Mouse (Mus musculus): Measurements from ENCODE around the gene Smcr8.
"Not testable (repeated sequence)": the region's sequence is repeated elsewhere in the genome, so short reads cannot be mapped to it uniquely, and the experiment has no call there.

Smcr8 gene

GRCm38 (mm10) chr11:60779673-60780189, 2.4 kb downstream of the Smcr8 start:
- no peak for DNase-seq (ENCODE audit: low read depth, low spot score)

- DNase-seq (ENCODE audit: low read depth, low spot score), result no peak
Observed at GRCm38 (mm10) chr11:60784179-60784922, 7.0 kb downstream of the Smcr8 start.

GRCm38 (mm10) chr11:60787595-60787994, 10.3 kb downstream of the Smcr8 start:
- no peak for DNase-seq (ENCODE audit: low read depth, low spot score)

GRCm38 (mm10) chr11:60790472-60790871, 13.1 kb downstream of the Smcr8 start:
- DNase-seq (ENCODE audit: low read depth, low spot score), result no peak

GRCm38 (mm10) chr11:60796342-60796741, 19.0 kb downstream of the Smcr8 start:
- no peak for DNase-seq (ENCODE audit: low read depth, low spot score)

- DNase-seq (ENCODE audit: low read depth, low spot score), result no peak
Observed at GRCm38 (mm10) chr11:60799977-60800376, 22.7 kb downstream of the Smcr8 start.

- DNase-seq (ENCODE audit: low read depth, low spot score), result no peak
Observed at GRCm38 (mm10) chr11:60800892-60801291, 23.6 kb downstream of the Smcr8 start.

GRCm38 (mm10) chr11:60808286-60809070, 31.2 kb downstream of the Smcr8 start:
- DNase-seq (ENCODE audit: low read depth, low spot score), result no peak

GRCm38 (mm10) chr11:60809546-60809945, 32.2 kb downstream of the Smcr8 start:
- DNase-seq (ENCODE audit: low read depth, low spot score), result no peak

- no peak for DNase-seq (ENCODE audit: low read depth, low spot score)
Observed at GRCm38 (mm10) chr11:60810046-60810965, 33.0 kb downstream of the Smcr8 start.

GRCm38 (mm10) chr11:60811054-60811460, 33.7 kb downstream of the Smcr8 start:
- DNase-seq (ENCODE audit: low read depth, low spot score), result peak; percentile 96

GRCm38 (mm10) chr11:60811618-60812017, 34.3 kb downstream of the Smcr8 start, which contains the start of gene Shmt1:
Gene Shmt1 (minus strand): TSS chr11:60811718.
- DNase-seq (ENCODE audit: low read depth, low spot score), result not testable (repeated sequence)

GRCm38 (mm10) chr11:60816398-60816797, 39.1 kb downstream of the Smcr8 start:
- DNase-seq (ENCODE audit: low read depth, low spot score), result no peak

- DNase-seq (ENCODE audit: low read depth, low spot score), result no peak
Observed at GRCm38 (mm10) chr11:60823771-60824170, 46.4 kb downstream of the Smcr8 start.

- no peak for DNase-seq (ENCODE audit: low read depth, low spot score)
Observed at GRCm38 (mm10) chr11:60825191-60825590, 47.9 kb downstream of the Smcr8 start.

GRCm38 (mm10) chr11:60826700-60827099, 49.4 kb downstream of the Smcr8 start:
- no peak for DNase-seq (ENCODE audit: low read depth, low spot score)

- no peak for DNase-seq (ENCODE audit: low read depth, low spot score)
Observed at GRCm38 (mm10) chr11:60827241-60827945, 50.1 kb downstream of the Smcr8 start.

GRCm38 (mm10) chr11:60828903-60829302, 51.6 kb downstream of the Smcr8 start:
- DNase-seq (ENCODE audit: low read depth, low spot score), result no peak

- DNase-seq (ENCODE audit: low read depth, low spot score), result peak; percentile 97
Observed at GRCm38 (mm10) chr11:60830433-60831052, 53.2 kb downstream of the Smcr8 start, which contains the start of gene Dhrs7b. Gene Dhrs7b (plus strand): TSS chr11:60830631.

GRCm38 (mm10) chr11:60836897-60837296, 59.6 kb downstream of the Smcr8 start:
- no peak for DNase-seq (ENCODE audit: low read depth, low spot score)
